Mouse (Mus musculus) yolk sac, embryonic 10.5 days (tissue): ENCODE data around the gene Mrpl19.

Source experiments
- DNase-seq: peaks from one replicate; pipeline ENCODE4 v3.0.0-alpha.2; 2017; ENCODE audit warnings: low spot score

Gene Mrpl19

GRCm38 (mm10) chr6:81965296-81966067 is at the start of gene Mrpl19:
Gene Mrpl19 (minus strand): TSS chr6:81965958.
- DNase-seq = peak; percentile 93

- DNase-seq = peak; percentile 14
Observed at GRCm38 (mm10) chr6:82012392-82012791, 46.6 kb upstream of the Mrpl19 start.

GRCm38 (mm10) chr6:81990049-81990810 is 24.5 kb upstream of the Mrpl19 start:
- no peak for DNase-seq

GRCm38 (mm10) chr6:81988341-81988740 is 22.6 kb upstream of the Mrpl19 start:
- no peak for DNase-seq

GRCm38 (mm10) chr6:81987580-81987979 is 21.8 kb upstream of the Mrpl19 start:
- DNase-seq = no peak

- peak; percentile 47 for DNase-seq
Observed at GRCm38 (mm10) chr6:81987010-81987409, 21.3 kb upstream of the Mrpl19 start.

GRCm38 (mm10) chr6:81986599-81986998 is 20.8 kb upstream of the Mrpl19 start:
- DNase-seq = no peak

- DNase-seq = no peak
Observed at GRCm38 (mm10) chr6:81986171-81986570, 20.4 kb upstream of the Mrpl19 start.

GRCm38 (mm10) chr6:81979286-81979685 is 13.5 kb upstream of the Mrpl19 start:
- DNase-seq = no peak

GRCm38 (mm10) chr6:81975971-81976621 is 10.3 kb upstream of the Mrpl19 start:
- DNase-seq = peak; percentile 40

GRCm38 (mm10) chr6:81972595-81972994 is 6.8 kb upstream of the Mrpl19 start:
- no peak for DNase-seq

GRCm38 (mm10) chr6:81971196-81971595 is 5.4 kb upstream of the Mrpl19 start:
- no peak for DNase-seq

- no peak for DNase-seq
Observed at GRCm38 (mm10) chr6:81966068-81966544, 348 bp upstream of the Mrpl19 start.

- no peak for DNase-seq
Observed at GRCm38 (mm10) chr6:81960284-81960683, 5.5 kb downstream of the Mrpl19 start.

GRCm38 (mm10) chr6:81959866-81960265 is 5.9 kb downstream of the Mrpl19 start:
- no peak for DNase-seq

- no peak for DNase-seq
Observed at GRCm38 (mm10) chr6:81957992-81958391, 7.8 kb downstream of the Mrpl19 start.

GRCm38 (mm10) chr6:81956399-81956798 is 9.4 kb downstream of the Mrpl19 start:
- DNase-seq = no peak

- peak; percentile 9 for DNase-seq
Observed at GRCm38 (mm10) chr6:81955133-81955532, 10.6 kb downstream of the Mrpl19 start.

- DNase-seq = no peak
Observed at GRCm38 (mm10) chr6:81946906-81947305, 18.9 kb downstream of the Mrpl19 start.

- DNase-seq = no peak
Observed at GRCm38 (mm10) chr6:81944432-81944831, 21.3 kb downstream of the Mrpl19 start.

GRCm38 (mm10) chr6:81943281-81943680 is 22.5 kb downstream of the Mrpl19 start:
- no peak for DNase-seq

- DNase-seq = no peak
Observed at GRCm38 (mm10) chr6:81941718-81942117, 24.0 kb downstream of the Mrpl19 start.

- DNase-seq = no peak
Observed at GRCm38 (mm10) chr6:81933281-81933680, 32.5 kb downstream of the Mrpl19 start.
